Mouse (Mus musculus): Measurements from ENCODE around the gene Wwc2. TPM values are rescaled to one million over a fixed set of nuclear protein-coding genes. Genes with fewer than 3 reads are reported as not detected.

Gene Wwc2
- polyA plus RNA-seq, 1 experiment from 2014 or later, result 17.1 TPM

- no peaks in the 10 kb centered on the region for H3K9me3 ChIP-seq (ENCODE audit: low read depth, low read length)
- 86% methylated on average over 2 of the region's 2 CpGs for WGBS
- no peaks in the 10 kb centered on the region for H3K36me3 ChIP-seq (ENCODE audit: insufficient read depth)
- no peak for TF ChIP-seq CTCF (IDR thresholded peaks at IDR 0.05; ENCODE audit: low read depth)
- H3K4me2 ChIP-seq, result no peak overlapping the region
- H3K9ac ChIP-seq, result no peak overlapping the region
- H3K4me1 ChIP-seq (ENCODE audit: insufficient read depth), result no peaks in the 10 kb centered on the region; the same call in 1 of the 2 replicates
- ATAC-seq (ENCODE audit: insufficient read depth) (no peak), DNase-seq (no peak)
- no peak overlapping the region for H3K27ac ChIP-seq (ENCODE audit: low read depth)
- no peaks in the 10 kb centered on the region for H3K27me3 ChIP-seq (ENCODE audit: insufficient read depth, low read length)
- H3K4me3 ChIP-seq (ENCODE audit: low read depth, low read length), result no peak overlapping the region
These were observed 188.4 kb downstream of the Wwc2 start for GRCm38 (mm10) chr8:47802349-47802748.

DNA sequence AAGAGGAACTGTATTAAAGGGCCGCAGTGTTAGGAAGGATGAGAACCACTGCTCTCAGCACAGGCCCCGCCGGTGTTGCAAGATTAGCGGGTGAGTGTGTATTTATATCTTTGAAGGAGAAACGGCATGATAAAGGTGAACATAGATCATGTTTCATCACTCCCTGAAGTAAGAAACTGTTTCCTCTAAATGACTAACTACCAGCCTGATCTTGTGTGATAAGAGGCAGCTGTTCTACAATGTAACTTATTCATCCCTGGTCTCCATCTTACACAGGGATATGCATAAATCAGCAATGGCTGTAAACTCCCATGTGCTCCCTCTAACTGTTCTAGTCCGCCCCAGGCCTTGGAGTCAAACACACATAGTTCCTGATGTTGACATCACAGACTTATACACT is 191.3 kb downstream of the Wwc2 start:
- Histone ChIP-seq H3K9me3 (ENCODE audit: low read depth, low read length) (no peaks in the 10 kb centered on the region), H3K36me3 (ENCODE audit: insufficient read depth) (no peaks in the 10 kb centered on the region), H3K9ac (no peak overlapping the region), H3K4me2 (no peak overlapping the region), H3K4me3 (ENCODE audit: low read depth, low read length) (no peak overlapping the region), H3K27ac (ENCODE audit: low read depth) (no peak overlapping the region), H3K4me1 (ENCODE audit: insufficient read depth) (no peaks in the 10 kb centered on the region), H3K27me3 (ENCODE audit: insufficient read depth, low read length) (no peaks in the 10 kb centered on the region)
- no peak for ATAC-seq (ENCODE audit: insufficient read depth)
- 48% methylated on average over 6 of the region's 6 CpGs for WGBS
- TF ChIP-seq CTCF (IDR thresholded peaks at IDR 0.05; ENCODE audit: low read depth), result no peak
- no peak for DNase-seq

DNA sequence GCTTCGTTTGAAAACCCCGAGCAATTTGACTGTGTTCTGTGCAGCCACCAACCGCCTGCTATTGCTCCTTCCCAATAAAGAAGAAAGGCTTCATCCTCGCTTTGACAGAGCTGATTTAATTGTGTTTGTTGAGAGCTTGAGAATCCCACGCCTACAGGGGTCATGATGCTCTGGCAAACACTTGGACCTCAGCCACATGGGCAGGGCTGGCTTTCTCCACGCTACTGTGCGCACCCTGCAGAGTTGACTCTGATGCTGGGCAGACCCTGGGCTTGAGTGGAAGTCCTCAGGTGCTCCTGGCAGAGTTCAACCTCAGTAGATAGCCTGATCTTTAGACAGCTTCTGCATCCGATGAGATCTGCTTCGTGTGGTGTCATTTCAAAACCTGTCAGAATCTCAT is 198.7 kb downstream of the Wwc2 start:
- Histone ChIP-seq H3K9ac (no peak overlapping the region), H3K27ac (ENCODE audit: low read depth) (no peak overlapping the region), H3K4me1 (ENCODE audit: insufficient read depth) (no peaks in the 10 kb centered on the region), H3K4me2 (no peak overlapping the region), H3K4me3 (ENCODE audit: low read depth, low read length) (no peak overlapping the region), H3K9me3 (ENCODE audit: low read depth, low read length) (no peaks in the 10 kb centered on the region), H3K27me3 (ENCODE audit: insufficient read depth, low read length) (no peaks in the 10 kb centered on the region), H3K36me3 (ENCODE audit: insufficient read depth) (no peaks in the 10 kb centered on the region)
- DNase-seq (no peak), ATAC-seq (ENCODE audit: insufficient read depth) (no peak)
- 65% methylated on average over 9 of the region's 9 CpGs for WGBS
- no peak for TF ChIP-seq CTCF (IDR thresholded peaks at IDR 0.05; ENCODE audit: low read depth)

GRCm38 (mm10) chr8:47787705-47788104 is 203.0 kb downstream of the Wwc2 start:
- no peak for TF ChIP-seq CTCF (IDR thresholded peaks at IDR 0.05; ENCODE audit: low read depth)
- DNase-seq, result peak; percentile 5
- H3K27ac ChIP-seq (ENCODE audit: low read depth), result no peak overlapping the region
- no peak overlapping the region for H3K4me2 ChIP-seq
- H3K4me1 ChIP-seq (ENCODE audit: insufficient read depth), result no peaks in the 10 kb centered on the region
- ATAC-seq (ENCODE audit: insufficient read depth), result no peak
- no peaks in the 10 kb centered on the region for H3K27me3 ChIP-seq (ENCODE audit: insufficient read depth, low read length)
- no peaks in the 10 kb centered on the region for H3K9me3 ChIP-seq (ENCODE audit: low read depth, low read length)
- H3K4me3 ChIP-seq (ENCODE audit: low read depth, low read length), result no peak overlapping the region
- H3K9ac ChIP-seq, result no peak overlapping the region
- 39% methylated on average over 10 of the region's 10 CpGs for WGBS
- no peaks in the 10 kb centered on the region for H3K36me3 ChIP-seq (ENCODE audit: insufficient read depth)

DNA sequence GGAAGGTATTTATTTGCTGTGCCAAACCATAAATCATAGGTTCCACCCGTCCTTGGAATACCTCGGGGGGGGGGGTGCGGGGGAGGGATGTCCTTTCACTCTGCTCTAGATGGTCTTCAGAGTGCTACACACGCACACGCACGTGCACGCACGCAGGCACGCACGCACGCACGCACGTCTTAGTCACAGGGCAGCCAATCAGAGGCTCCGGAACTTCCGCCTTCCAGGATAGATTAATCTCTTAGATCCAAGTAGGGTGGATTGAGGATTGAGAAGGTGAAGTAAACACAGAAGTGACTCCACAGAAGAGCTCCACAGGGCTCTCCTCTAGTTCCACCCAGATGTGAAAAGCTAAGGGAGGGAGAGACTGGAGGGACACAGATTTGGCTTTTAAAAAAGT is 204.4 kb downstream of the Wwc2 start:
- no peak for ATAC-seq (ENCODE audit: insufficient read depth)

GRCm38 (mm10) chr8:47784436-47784835 is 206.3 kb downstream of the Wwc2 start:
- DNase-seq (no peak), ATAC-seq (ENCODE audit: insufficient read depth) (no peak)
- WGBS, result 80% methylated on average over 7 of the region's 7 CpGs
- no peaks in the 10 kb centered on the region for H3K27me3 ChIP-seq (ENCODE audit: insufficient read depth, low read length)
- no peaks in the 10 kb centered on the region for H3K4me1 ChIP-seq (ENCODE audit: insufficient read depth)
- H3K36me3 ChIP-seq (ENCODE audit: insufficient read depth), result no peaks in the 10 kb centered on the region
- no peak for TF ChIP-seq CTCF (IDR thresholded peaks at IDR 0.05; ENCODE audit: low read depth)
- no peaks in the 10 kb centered on the region for H3K9me3 ChIP-seq (ENCODE audit: low read depth, low read length)
- H3K9ac ChIP-seq, result no peak overlapping the region
- no peak overlapping the region for H3K27ac ChIP-seq (ENCODE audit: low read depth)
- no peak overlapping the region for H3K4me3 ChIP-seq (ENCODE audit: low read depth, low read length)
- H3K4me2 ChIP-seq, result no peak overlapping the region

More for the DNA sequence above, 204.4 kb downstream of the Wwc2 start:
- H3K36me3 ChIP-seq (ENCODE audit: insufficient read depth), result no peaks in the 10 kb centered on the region
- no peak overlapping the region for H3K27ac ChIP-seq (ENCODE audit: low read depth)
- H3K4me1 ChIP-seq (ENCODE audit: insufficient read depth), result no peaks in the 10 kb centered on the region
- 91% methylated on average over 15 of the region's 15 CpGs for WGBS
- no peaks in the 10 kb centered on the region for H3K27me3 ChIP-seq (ENCODE audit: insufficient read depth, low read length)
- DNase-seq, result no peak
- no peak overlapping the region for H3K4me2 ChIP-seq
- H3K9ac ChIP-seq, result no peak overlapping the region
- no peaks in the 10 kb centered on the region for H3K9me3 ChIP-seq (ENCODE audit: low read depth, low read length)
- TF ChIP-seq CTCF (IDR thresholded peaks at IDR 0.05; ENCODE audit: low read depth), result no peak
- H3K4me3 ChIP-seq (ENCODE audit: low read depth, low read length), result no peak overlapping the region

- no peak for TF ChIP-seq CTCF (IDR thresholded peaks at IDR 0.05; ENCODE audit: low read depth)
- no peak overlapping the region for H3K4me3 ChIP-seq (ENCODE audit: low read depth, low read length)
- no peak overlapping the region for H3K9ac ChIP-seq
- ATAC-seq (ENCODE audit: insufficient read depth) (no peak), DNase-seq (no peak)
- no peak overlapping the region for H3K27ac ChIP-seq (ENCODE audit: low read depth)
- no peak overlapping the region for H3K4me2 ChIP-seq
- no peaks in the 10 kb centered on the region for H3K9me3 ChIP-seq (ENCODE audit: low read depth, low read length)
- WGBS, result 86% methylated on average over 6 of the region's 6 CpGs
- H3K4me1 ChIP-seq (ENCODE audit: insufficient read depth), result no peaks in the 10 kb centered on the region
- no peaks in the 10 kb centered on the region for H3K27me3 ChIP-seq (ENCODE audit: insufficient read depth, low read length)
- H3K36me3 ChIP-seq (ENCODE audit: insufficient read depth), result no peaks in the 10 kb centered on the region
These were observed 206.8 kb downstream of the Wwc2 start for GRCm38 (mm10) chr8:47783944-47784343.

GRCm38 (mm10) chr8:47783544-47783943 is 207.2 kb downstream of the Wwc2 start:
- ATAC-seq (ENCODE audit: insufficient read depth), result no peak
- TF ChIP-seq CTCF (IDR thresholded peaks at IDR 0.05; ENCODE audit: low read depth), result no peak
- 96% methylated on average over 2 of the region's 2 CpGs for WGBS

More at GRCm38 (mm10) chr8:47783544-47783943, 207.2 kb downstream of the Wwc2 start:
- Histone ChIP-seq H3K27me3 (ENCODE audit: insufficient read depth, low read length) (no peaks in the 10 kb centered on the region), H3K4me2 (no peak overlapping the region), H3K9me3 (ENCODE audit: low read depth, low read length) (no peaks in the 10 kb centered on the region), H3K36me3 (ENCODE audit: insufficient read depth) (no peaks in the 10 kb centered on the region), H3K4me3 (ENCODE audit: low read depth, low read length) (no peak overlapping the region), H3K9ac (no peak overlapping the region), H3K4me1 (ENCODE audit: insufficient read depth) (no peaks in the 10 kb centered on the region), H3K27ac (ENCODE audit: low read depth) (no peak overlapping the region)
- no peak for DNase-seq

Measured in lung, embryonic 14.5 days (tissue).